16 mouse cellular contexts compared by ENCODE assay signal in the genomic region with DNA sequence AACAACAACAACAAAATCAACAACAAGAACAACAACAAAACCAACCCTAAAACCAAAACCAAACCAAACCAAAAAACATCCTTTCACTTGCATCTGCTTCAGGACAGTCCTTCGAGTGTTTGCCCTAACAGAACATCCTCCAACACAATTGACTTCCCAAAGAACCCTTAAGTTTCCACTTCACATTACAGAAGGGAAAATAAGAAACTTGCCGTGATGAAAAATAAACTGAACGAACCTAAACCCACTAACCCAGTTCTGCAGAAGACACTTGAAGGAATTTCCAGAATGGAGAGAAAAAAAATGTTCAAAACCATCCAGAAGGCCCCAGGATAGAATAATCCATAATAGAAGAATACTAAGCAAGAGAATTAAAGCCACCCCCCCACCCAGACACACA.
"Had no signal": no experiment of that assay in that cellular context is flagged by ENCODE, and none has a peak within 500 bp of the region (broad histone marks: within the 10 kb centered on the region; RNA-seq: fewer than 3 reads in every experiment).

No protein-coding gene starts in this region.

- H3K27me3 ChIP-seq: neural tube, embryonic 13.5 days; stomach, embryonic 15.5 days had no signal

- H3K9ac ChIP-seq: neural tube, embryonic 13.5 days; neural tube, embryonic 15.5 days; stomach, embryonic 15.5 days had no signal

- H3K36me3 ChIP-seq: neural tube, embryonic 13.5 days; stomach, embryonic 15.5 days had no signal

- H3K4me1 ChIP-seq: neural tube, embryonic 13.5 days; neural tube, embryonic 15.5 days; stomach, embryonic 15.5 days had no signal

- H3K4me2 ChIP-seq: neural tube, embryonic 13.5 days; neural tube, embryonic 15.5 days; stomach, embryonic 15.5 days had no signal

- DNase-seq: retina, postnatal 1 day; right cerebral cortex, adult 18-20 months; right cerebral cortex, postnatal 14 days; right cerebral cortex, postnatal 25 days; right cerebral cortex, postnatal 4 days; spleen, adult 18-20 months; thymus, adult 18-20 months; thymus, adult 2 months; thymus, postnatal 14 days; thymus, postnatal 25 days; thymus, postnatal 36 days; thymus, postnatal 4 days had no signal

- H3K4me3 ChIP-seq: neural tube, embryonic 13.5 days; neural tube, embryonic 15.5 days; stomach, embryonic 15.5 days had no signal

- H3K9me3 ChIP-seq: neural tube, embryonic 13.5 days; neural tube, embryonic 15.5 days; stomach, embryonic 15.5 days had no signal

- H3K27ac ChIP-seq: neural tube, embryonic 13.5 days; neural tube, embryonic 15.5 days; stomach, embryonic 15.5 days; stomach, postnatal 0 days had no signal
